ENCODE assay signal across 10 mouse cellular contexts in the genomic region with DNA sequence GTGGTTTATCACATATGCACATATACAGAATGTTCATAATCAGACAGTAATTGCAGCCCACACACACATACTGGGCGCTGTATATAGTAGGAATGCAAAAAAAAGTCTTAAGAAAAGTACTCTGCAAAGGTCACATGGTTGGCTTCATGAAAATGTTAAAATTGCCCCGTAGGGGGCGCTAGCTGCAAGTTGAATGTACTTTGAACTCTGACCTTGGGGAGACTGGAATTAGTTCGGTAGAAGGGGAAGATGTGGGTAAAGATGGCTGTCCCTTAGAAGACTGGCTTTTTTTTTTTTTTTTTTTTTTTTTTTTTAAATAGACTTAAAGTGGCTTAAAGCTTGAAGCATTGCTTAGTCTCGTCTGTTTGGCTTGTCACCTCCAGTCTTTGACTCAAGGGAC. TPM values are rescaled to one million over a fixed set of nuclear protein-coding genes. Genes with fewer than 3 reads are reported as not detected.
DNase-seq lines count a peak whose midpoint lies in the region; ATAC-seq and TF ChIP-seq lines count a peak whose summit lies in the region.
"Had no signal": no experiment of that assay in that cellular context is flagged by ENCODE, and none has a peak within 500 bp of the region (broad histone marks: within the 10 kb centered on the region; RNA-seq: fewer than 3 reads in every experiment).

No protein-coding gene starts in this region.

- WGBS in hindbrain, embryonic 14.5 days = 21% methylated on average over 5 of the region's 5 CpGs
- 14% methylated on average over 5 of the region's 5 CpGs for WGBS in hindbrain, embryonic 16.5 days

- peaks cover 16% of the 10 kb centered on the region for H3K4me1 ChIP-seq in hindbrain, embryonic 14.5 days (replicated peaks; ENCODE audit: control insufficient read depth, insufficient read depth, low read length)
- peaks cover 14% of the 10 kb centered on the region for H3K4me1 ChIP-seq in hindbrain, embryonic 16.5 days (ENCODE audit: control insufficient read depth, insufficient read depth, low read depth, low read length)
- peaks cover 4 to 18% of the 10 kb centered on the region in 2 experiments; a peak in 2 of 4 replicates for H3K4me1 ChIP-seq in CH12.LX (ENCODE audit: control insufficient read depth in 1 of 2, insufficient read depth in 2 of 2)
- peaks cover 8% of the 10 kb centered on the region; the same call in 1 of the 2 replicates for H3K4me1 ChIP-seq in testis, adult 2 months (ENCODE audit: control insufficient read depth, insufficient read depth, low read length)

- H3K27ac ChIP-seq in hindbrain, embryonic 14.5 days = no peak overlapping the region
- H3K27ac ChIP-seq in hindbrain, embryonic 16.5 days (ENCODE audit: low read depth, low read length) = no peak overlapping the region
- H3K27ac ChIP-seq in CH12.LX (ENCODE audit: insufficient read depth, low read depth) = no peak overlapping the region
- H3K27ac ChIP-seq in testis, adult 2 months (ENCODE audit: control insufficient read depth, insufficient read depth, low read depth, low read length) = no peak overlapping the region
- H3K27ac ChIP-seq: embryonic facial prominence, embryonic 15.5 days; macrophage had no signal

- peak; percentile 76 to 80 for TF ChIP-seq CTCF in CH12.LX (conservative IDR thresholded peaks at IDR 0.05 in 1 of 2, IDR thresholded peaks at IDR 0.05 in 1 of 2; ENCODE audit: low read depth in 2 of 2, low read length in 2 of 2)
- 0 out of 2 replicates have a peak, but pooled peaks have one; percentile 5 for TF ChIP-seq CTCF in testis, adult 2 months (IDR thresholded peaks at IDR 0.05; ENCODE audit: control insufficient read depth, insufficient read depth, insufficient replicate concordance, low read depth, low read length)

- dilution Hi-C loops in CH12.LX (cut with MboI; ENCODE audit: extremely low pct_ligation_motif_present, extremely low pct_unique_long_range_greater_than_20kb, low sequenced_read_pairs) = no loop called here

- TF ChIP-seq POLR2A in CH12.LX (IDR thresholded peaks at IDR 0.05; ENCODE audit: low read depth, low read length) = no peak
- TF ChIP-seq POLR2A in testis, adult 2 months (IDR thresholded peaks at IDR 0.05; ENCODE audit: control insufficient read depth, low read depth, low read length) = no peak

- peak; percentile 62 for DNase-seq in hindbrain, embryonic 14.5 days (ENCODE audit: low spot score)
- DNase-seq in CH12.LX (ENCODE audit: extremely low read depth) = peak; percentile 84
- DNase-seq in brain, adult 2 months (ENCODE audit: low read depth, low spot score) = peak; percentile 83
- peak; percentile 72 for DNase-seq in forelimb bud, embryonic 11.5 days (ENCODE audit: low read depth, low spot score)
- peak; percentile 79 to 88 for DNase-seq in kidney, postnatal 36 days

- H3K36me3 ChIP-seq in hindbrain, embryonic 14.5 days (replicated peaks; ENCODE audit: control insufficient read depth, insufficient read depth) = no peaks in the 10 kb centered on the region
- no peaks in the 10 kb centered on the region for H3K36me3 ChIP-seq in hindbrain, embryonic 16.5 days (ENCODE audit: control insufficient read depth, insufficient read depth, low read length)
- H3K36me3 ChIP-seq in CH12.LX (replicated peaks in 1 of 2; ENCODE audit: control insufficient read depth in 1 of 2, insufficient read depth in 1 of 2, low read length in 1 of 2) = peaks cover 0 to 4% of the 10 kb centered on the region in 2 experiments
- no peaks in the 10 kb centered on the region for H3K36me3 ChIP-seq in testis, adult 2 months (ENCODE audit: control insufficient read depth, insufficient read depth, low read length)
- H3K36me3 ChIP-seq: embryonic facial prominence, embryonic 15.5 days had no signal

- no peak for ATAC-seq in hindbrain, embryonic 14.5 days (ENCODE audit: low FRiP score)
- ATAC-seq in hindbrain, embryonic 16.5 days = no peak
- ATAC-seq in megakaryocyte, adult 5-6 weeks (ENCODE audit: poor library complexity, severe bottlenecking) = peak; percentile 53

- no peak for TF ChIP-seq EP300 in CH12.LX (IDR thresholded peaks at IDR 0.05; ENCODE audit: low read length)

- in situ Hi-C loops in CH12.LX (cut with MboI; ENCODE audit: low pct_ligation_motif_present, low pct_unique_long_range_greater_than_20kb, low sequenced_read_pairs) = no loop called here

- no peak overlapping the region for H3K4me3 ChIP-seq in hindbrain, embryonic 14.5 days (replicated peaks; ENCODE audit: low read length)
- H3K4me3 ChIP-seq in hindbrain, embryonic 16.5 days (ENCODE audit: low read length) = no peak overlapping the region
- H3K4me3 ChIP-seq in CH12.LX (replicated peaks in 1 of 3; ENCODE audit: low read depth in 2 of 3, low read length in 2 of 3, poor library complexity in 1 of 3) = no peak overlapping the region
- H3K4me3 ChIP-seq in testis, adult 2 months (ENCODE audit: control insufficient read depth, low read depth, low read length) = no peak overlapping the region
- H3K4me3 ChIP-seq: embryonic facial prominence, embryonic 15.5 days had no signal

- peak; percentile 83 for TF ChIP-seq RAD21 in CH12.LX (IDR thresholded peaks at IDR 0.05; ENCODE audit: low read depth, low read length)

- no peak overlapping the region for H3K9ac ChIP-seq in hindbrain, embryonic 14.5 days
- no peak overlapping the region for H3K9ac ChIP-seq in hindbrain, embryonic 16.5 days (ENCODE audit: low read depth, low read length)
- H3K9ac ChIP-seq in CH12.LX (ENCODE audit: insufficient read depth, low read depth) = 0 out of 2 replicates have a peak overlapping the region, but pooled peaks have one; percentile 24
- H3K9ac ChIP-seq: embryonic facial prominence, embryonic 15.5 days had no signal

- peaks cover 17% of the 10 kb centered on the region for H3K79me2 ChIP-seq in CH12.LX (replicated peaks; ENCODE audit: control insufficient read depth, extremely low read depth, insufficient read depth, poor library complexity, severe bottlenecking)

- no peaks in the 10 kb centered on the region for H3K27me3 ChIP-seq in hindbrain, embryonic 14.5 days (ENCODE audit: control insufficient read depth, insufficient read depth, low read length)
- no peaks in the 10 kb centered on the region for H3K27me3 ChIP-seq in hindbrain, embryonic 16.5 days (replicated peaks; ENCODE audit: control insufficient read depth, insufficient read depth, low read length)
- peaks cover 25% of the 10 kb centered on the region for H3K27me3 ChIP-seq in CH12.LX (replicated peaks)
- no peaks in the 10 kb centered on the region for H3K27me3 ChIP-seq in testis, adult 2 months (ENCODE audit: control insufficient read depth, insufficient read depth, low read length)
- H3K27me3 ChIP-seq: embryonic facial prominence, embryonic 15.5 days had no signal

- no peaks in the 10 kb centered on the region for H3K9me3 ChIP-seq in hindbrain, embryonic 14.5 days (ENCODE audit: control insufficient read depth, low read length)
- no peaks in the 10 kb centered on the region for H3K9me3 ChIP-seq in hindbrain, embryonic 16.5 days (ENCODE audit: control insufficient read depth, low read length)
- no peaks in the 10 kb centered on the region for H3K9me3 ChIP-seq in CH12.LX (replicated peaks; ENCODE audit: low read length)
- H3K9me3 ChIP-seq: embryonic facial prominence, embryonic 15.5 days had no signal

- no peak overlapping the region for H3K4me2 ChIP-seq in hindbrain, embryonic 14.5 days (replicated peaks)
- no peak overlapping the region for H3K4me2 ChIP-seq in hindbrain, embryonic 16.5 days (ENCODE audit: low read length)
- no peak overlapping the region; the same call in 1 of the 2 replicates for H3K4me2 ChIP-seq in CH12.LX (ENCODE audit: insufficient read depth, low read depth, poor library complexity, severe bottlenecking)
- H3K4me2 ChIP-seq: embryonic facial prominence, embryonic 15.5 days had no signal

TF ChIP-seq in CH12.LX, 34 proteins besides CTCF, POLR2A, EP300 and RAD21 (continues in another document):
- TF ChIP-seq ZKSCAN1 (IDR thresholded peaks at IDR 0.05; ENCODE audit: borderline replicate concordance, low read depth, low read length) (no peak), JUN (IDR thresholded peaks at IDR 0.05; ENCODE audit: insufficient read depth, low read depth, low read length) (no peak), HCFC1 (IDR thresholded peaks at IDR 0.05; ENCODE audit: low read depth, low read length) (no peak), SMC3 (IDR thresholded peaks at IDR 0.05; ENCODE audit: low read depth, low read length) (peak; percentile 54), KAT2A (IDR thresholded peaks at IDR 0.05; ENCODE audit: insufficient replicate concordance, low read length) (no peak), ZC3H11A (IDR thresholded peaks at IDR 0.05; ENCODE audit: low read depth, low read length) (no peak), MXI1 (IDR thresholded peaks at IDR 0.05; ENCODE audit: low read depth, low read length) (no peak), POLR2AphosphoS2 (IDR thresholded peaks at IDR 0.05; ENCODE audit: low read depth, low read length) (no peak), RCOR1 (conservative IDR thresholded peaks at IDR 0.05; ENCODE audit: low read depth, low read length) (no peak), CHD2 (IDR thresholded peaks at IDR 0.05; ENCODE audit: low read length) (no peak), JUND (conservative IDR thresholded peaks at IDR 0.05; ENCODE audit: low read depth, low read length) (no peak), USF1 (IDR thresholded peaks at IDR 0.05; ENCODE audit: low read depth, low read length) (peak; percentile 66), BHLHE40 (IDR thresholded peaks at IDR 0.05; ENCODE audit: low read depth, low read length) (no peak), USF2 (conservative IDR thresholded peaks at IDR 0.05; ENCODE audit: low read depth, low read length) (peak; percentile 54), NRF1 (IDR thresholded peaks at IDR 0.05; ENCODE audit: low read depth, low read length) (no peak)

RNA-seq across cellular contexts. Expression of gene Arhgef7, which starts 28.4 kb away (rescaled TPM):
- polyA plus RNA-seq in hindbrain, embryonic 14.5 days (2014; fragmentation: Nextera tagmentation; extraction: Ambion mirVana) = 78.0 and 83.0 TPM in 2 replicates
- polyA plus RNA-seq in hindbrain, embryonic 16.5 days (2015; fragmentation: Nextera tagmentation; extraction: Ambion mirVana) = 57.4 and 68.5 TPM in 2 replicates
- total RNA-seq in CH12.LX (2012; rRNA removed) = 17.0 and 18.6 TPM in 2 replicates
- 8.0 and 8.5 TPM in 2 replicates for total RNA-seq in CH12.LX (2014; rRNA removed)
- polyA plus RNA-seq in CH12.LX (2012; ENCODE audit: insufficient read length, low read depth) = 23.9 and 28.7 TPM in 2 replicates
- 39.5 and 48.5 TPM in 2 replicates for total RNA-seq in megakaryocyte, adult 5-6 weeks (2015)
- 25.0 and 27.0 TPM in 2 replicates for total RNA-seq in megakaryocyte, adult 5-6 weeks (2017)
- polyA plus RNA-seq in testis, adult 2 months (2012; rRNA removed) = 19.9 TPM in 2 replicates

RNA-seq across cellular contexts. Expression of gene 1700016D06Rik, which starts 55.0 kb away (rescaled TPM):
- polyA plus RNA-seq in hindbrain, embryonic 14.5 days (2014; fragmentation: Nextera tagmentation; extraction: Ambion mirVana) = not detected in 2 replicates
- 0.22 TPM in 1 of 2 replicates, not detected in the other for polyA plus RNA-seq in hindbrain, embryonic 16.5 days (2015; fragmentation: Nextera tagmentation; extraction: Ambion mirVana)
- total RNA-seq in CH12.LX (2012; rRNA removed) (not detected in 2 replicates), CH12.LX (2014; rRNA removed) (not detected in 2 replicates)
- polyA plus RNA-seq in CH12.LX (2012; ENCODE audit: insufficient read length, low read depth) = not detected in 2 replicates
- not detected in 2 replicates for total RNA-seq in megakaryocyte, adult 5-6 weeks (2015)
- not detected in 2 replicates for total RNA-seq in megakaryocyte, adult 5-6 weeks (2017)
- polyA plus RNA-seq in testis, adult 2 months (2012; rRNA removed) = 38.4 and 47.0 TPM in 2 replicates
- polyA plus RNA-seq: embryonic facial prominence, embryonic 15.5 days; macrophage had no signal

Comparison
In these comparisons a context has a peak if more than half of its experiments do, and no peak if none do; other contexts are left out.
1. RNA of gene 1700016D06Rik, which starts 55.0 kb away (polyA plus RNA-seq): 38.4 to 47.0 TPM in testis, adult 2 months; 0.22 TPM in hindbrain, embryonic 16.5 days, not detected in hindbrain, embryonic 14.5 days and not detected in CH12.LX; every median in the first group is over 10 times any median in the second.
2. Peak in every context shown above with its lines, with median percentiles within 50 percentile points of each other: DNase-seq.